Mouse (Mus musculus): ENCODE measurements around the gene Hcn2. TPM values are rescaled to one million over a fixed set of nuclear protein-coding genes. Genes with fewer than 3 reads are reported as not detected.
A peak's percentile ranks its signal among the peaks of the same experiment; 100 is the strongest.

The Hcn2 gene
- total and polyA plus RNA-seq, 3 experiments = 0.11 to 0.27 TPM; not detected in 1

- DNase-seq (ENCODE audit: low spot score) (peak; percentile 40), ATAC-seq (ENCODE audit: extremely low read depth, insufficient number of reproducible peaks, low FRiP score, poor library complexity, severe bottlenecking) (no peak)
- TF ChIP-seq GATA2 (IDR thresholded peaks at IDR 0.05; ENCODE audit: borderline replicate concordance, low read depth, low read length) (no peak), CTCF (IDR thresholded peaks at IDR 0.05; ENCODE audit: low read depth, low read length) (no peak), TAL1 (conservative IDR thresholded peaks at IDR 0.05; ENCODE audit: low read depth, low read length) (no peak), POLR2AphosphoS5 (IDR thresholded peaks at IDR 0.05; ENCODE audit: insufficient replicate concordance, low read depth, low read length) (no peak), GATA1 (IDR thresholded peaks at IDR 0.05; ENCODE audit: borderline replicate concordance, low read length) (no peak)
- peaks cover 6% of the 10 kb centered on the region for H3K9me3 ChIP-seq (replicated peaks)
- H3K36me3 ChIP-seq (replicated peaks) = peaks cover 34% of the 10 kb centered on the region
- peak overlapping the region; percentile 98 for H3K4me3 ChIP-seq (ENCODE audit: low read depth, low read length)
- H3K4me1 ChIP-seq (ENCODE audit: insufficient read depth, low read depth, low read length) = peaks cover 59% of the 10 kb centered on the region
- H3K27me3 ChIP-seq (ENCODE audit: insufficient read depth, low read length) = peaks cover 5% of the 10 kb centered on the region; the same call in 1 of the 2 replicates
These were observed 51.2 kb downstream of the Hcn2 start for GRCm38 (mm10) chr10:79767372-79768244.

- TF ChIP-seq CTCF (IDR thresholded peaks at IDR 0.05; ENCODE audit: low read depth, low read length) (peak; percentile 93), TAL1 (conservative IDR thresholded peaks at IDR 0.05; ENCODE audit: low read depth, low read length) (no peak)
- Histone ChIP-seq H3K4me3 (ENCODE audit: low read depth, low read length) (no peak overlapping the region; the same call in 1 of the 2 replicates), H3K4me1 (ENCODE audit: insufficient read depth, low read depth, low read length) (peaks cover 51% of the 10 kb centered on the region), H3K36me3 (replicated peaks) (peaks cover 26% of the 10 kb centered on the region), H3K9me3 (replicated peaks) (peaks cover 7% of the 10 kb centered on the region), H3K27me3 (ENCODE audit: insufficient read depth, low read length) (peaks cover 9% of the 10 kb centered on the region; the same call in 1 of the 2 replicates)
- ATAC-seq (ENCODE audit: extremely low read depth, insufficient number of reproducible peaks, low FRiP score, poor library complexity, severe bottlenecking) (no peak), DNase-seq (ENCODE audit: low spot score) (peak; percentile 41)
These were observed 52.0 kb downstream of the Hcn2 start for GRCm38 (mm10) chr10:79768400-79768799.

- ATAC-seq (ENCODE audit: extremely low read depth, insufficient number of reproducible peaks, low FRiP score, poor library complexity, severe bottlenecking) = no peak
- no peak overlapping the region for H3K4me3 ChIP-seq (ENCODE audit: low read depth, low read length)
- H3K9me3 ChIP-seq (replicated peaks) = peaks cover 7% of the 10 kb centered on the region
These were observed 52.9 kb downstream of the Hcn2 start for GRCm38 (mm10) chr10:79769329-79769728.

GRCm38 (mm10) chr10:79772320-79772719 lies 55.9 kb downstream of the Hcn2 start:
- Histone ChIP-seq H3K9me3 (replicated peaks) (peaks cover 11% of the 10 kb centered on the region), H3K4me3 (ENCODE audit: low read depth, low read length) (no peak overlapping the region), H3K4me1 (ENCODE audit: insufficient read depth, low read depth, low read length) (peaks cover 22% of the 10 kb centered on the region), H3K27me3 (ENCODE audit: insufficient read depth, low read length) (peaks cover 25% of the 10 kb centered on the region), H3K36me3 (replicated peaks) (no peaks in the 10 kb centered on the region)
- DNase-seq (ENCODE audit: low spot score) (no peak), ATAC-seq (ENCODE audit: extremely low read depth, insufficient number of reproducible peaks, low FRiP score, poor library complexity, severe bottlenecking) (no peak)
- TF ChIP-seq POLR2AphosphoS5 (IDR thresholded peaks at IDR 0.05; ENCODE audit: insufficient replicate concordance, low read depth, low read length) (no peak), CTCF (IDR thresholded peaks at IDR 0.05; ENCODE audit: low read depth, low read length) (no peak), GATA1 (IDR thresholded peaks at IDR 0.05; ENCODE audit: borderline replicate concordance, low read length) (no peak), GATA2 (IDR thresholded peaks at IDR 0.05; ENCODE audit: borderline replicate concordance, low read depth, low read length) (no peak), TAL1 (conservative IDR thresholded peaks at IDR 0.05; ENCODE audit: low read depth, low read length) (no peak)

More at GRCm38 (mm10) chr10:79769329-79769728, 52.9 kb downstream of the Hcn2 start:
- Histone ChIP-seq H3K4me1 (ENCODE audit: insufficient read depth, low read depth, low read length) (peaks cover 41% of the 10 kb centered on the region), H3K27me3 (ENCODE audit: insufficient read depth, low read length) (peaks cover 13% of the 10 kb centered on the region), H3K36me3 (replicated peaks) (peaks cover 16% of the 10 kb centered on the region)
- DNase-seq (ENCODE audit: low spot score) = no peak
- no peak for TF ChIP-seq GATA1 (IDR thresholded peaks at IDR 0.05; ENCODE audit: borderline replicate concordance, low read length)
- no peak for TF ChIP-seq POLR2AphosphoS5 (IDR thresholded peaks at IDR 0.05; ENCODE audit: insufficient replicate concordance, low read depth, low read length)
- no peak for TF ChIP-seq TAL1 (conservative IDR thresholded peaks at IDR 0.05; ENCODE audit: low read depth, low read length)
- no peak for TF ChIP-seq GATA2 (IDR thresholded peaks at IDR 0.05; ENCODE audit: borderline replicate concordance, low read depth, low read length)
- TF ChIP-seq CTCF (IDR thresholded peaks at IDR 0.05; ENCODE audit: low read depth, low read length) = no peak

DNA sequence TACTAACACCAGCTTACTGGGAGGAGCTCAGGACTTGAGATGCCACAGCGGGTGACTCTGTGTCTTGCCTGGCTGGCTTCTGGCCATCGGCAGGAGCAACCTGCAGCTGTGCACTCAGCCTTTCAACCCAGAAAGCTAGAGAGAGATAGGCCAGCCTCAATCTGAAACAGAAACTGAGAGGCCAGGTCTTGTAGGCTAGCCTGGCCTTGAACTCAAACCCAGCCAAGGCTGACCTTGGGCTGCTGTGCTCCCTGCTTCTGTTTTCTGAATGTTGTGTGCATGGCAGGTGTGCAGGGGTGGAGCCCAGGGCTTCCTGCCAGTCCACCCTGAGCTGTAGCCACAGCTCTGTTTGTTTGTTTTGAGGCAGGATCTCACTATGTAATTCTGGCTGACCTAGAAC lies 56.8 kb downstream of the Hcn2 start:
- H3K27me3 ChIP-seq (ENCODE audit: insufficient read depth, low read length) = peaks cover 33% of the 10 kb centered on the region
- TF ChIP-seq GATA1 (IDR thresholded peaks at IDR 0.05; ENCODE audit: borderline replicate concordance, low read length) = no peak
- no peak for TF ChIP-seq POLR2AphosphoS5 (IDR thresholded peaks at IDR 0.05; ENCODE audit: insufficient replicate concordance, low read depth, low read length)
- no peak for TF ChIP-seq CTCF (IDR thresholded peaks at IDR 0.05; ENCODE audit: low read depth, low read length)
- no peak for TF ChIP-seq GATA2 (IDR thresholded peaks at IDR 0.05; ENCODE audit: borderline replicate concordance, low read depth, low read length)
- no peak for TF ChIP-seq TAL1 (conservative IDR thresholded peaks at IDR 0.05; ENCODE audit: low read depth, low read length)
- no peak for DNase-seq (ENCODE audit: low spot score)
- H3K4me3 ChIP-seq (ENCODE audit: low read depth, low read length) = no peak overlapping the region
- peaks cover 11% of the 10 kb centered on the region for H3K9me3 ChIP-seq (replicated peaks)
- no peak for ATAC-seq (ENCODE audit: extremely low read depth, insufficient number of reproducible peaks, low FRiP score, poor library complexity, severe bottlenecking)
- H3K4me1 ChIP-seq (ENCODE audit: insufficient read depth, low read depth, low read length) = peaks cover 17% of the 10 kb centered on the region
- H3K36me3 ChIP-seq (replicated peaks) = no peaks in the 10 kb centered on the region

- Histone ChIP-seq H3K27me3 (ENCODE audit: insufficient read depth, low read length) (peaks cover 45% of the 10 kb centered on the region), H3K36me3 (replicated peaks) (no peaks in the 10 kb centered on the region), H3K4me1 (ENCODE audit: insufficient read depth, low read depth, low read length) (peaks cover 9% of the 10 kb centered on the region), H3K9me3 (replicated peaks) (peaks cover 11% of the 10 kb centered on the region), H3K4me3 (ENCODE audit: low read depth, low read length) (no peak overlapping the region)
- ATAC-seq (ENCODE audit: extremely low read depth, insufficient number of reproducible peaks, low FRiP score, poor library complexity, severe bottlenecking) (no peak), DNase-seq (ENCODE audit: low spot score) (no peak)
- no peak for TF ChIP-seq TAL1 (conservative IDR thresholded peaks at IDR 0.05; ENCODE audit: low read depth, low read length)
- TF ChIP-seq POLR2AphosphoS5 (IDR thresholded peaks at IDR 0.05; ENCODE audit: insufficient replicate concordance, low read depth, low read length) = no peak
- peak; percentile 22; the same call in 1 of the 2 replicates for TF ChIP-seq CTCF (IDR thresholded peaks at IDR 0.05; ENCODE audit: low read depth, low read length)
- TF ChIP-seq GATA1 (IDR thresholded peaks at IDR 0.05; ENCODE audit: borderline replicate concordance, low read length) = no peak
These were observed 58.2 kb downstream of the Hcn2 start for GRCm38 (mm10) chr10:79774486-79775279.
